Mouse (Mus musculus) CD8-positive naive resting alpha-beta T cell, adult 57 days (primary cell): ENCODE measurements around the gene Vmn1r179. TPM values are rescaled to one million over a fixed set of nuclear protein-coding genes. Genes with fewer than 3 reads are reported as not detected.

ENCODE experiments used
- total RNA-seq: library from RNA; stranded (reverse); gene quantifications from one replicate; pipeline ENCODE4 v1.2.4, GENCODE M21; 2023

Gene Vmn1r179
- total RNA-seq: not detected

GRCm38 (mm10) chr7:23926678-23927077, at the start of gene Vmn1r179:
Gene Vmn1r179 (plus strand): TSS chr7:23926978.

GRCm38 (mm10) chr7:23891709-23892108, 35.1 kb upstream of the Vmn1r179 start, which contains the start of gene Vmn1r178:
Gene Vmn1r178 (plus strand): TSS chr7:23892009.

GRCm38 (mm10) chr7:23950332-23950731, 23.6 kb downstream of the Vmn1r179 start, which contains the start of gene Vmn1r180:
Gene Vmn1r180 (plus strand): TSS chr7:23950632.

GRCm38 (mm10) chr7:23974315-23974714, 47.5 kb downstream of the Vmn1r179 start, which contains the start of gene Vmn1r181:
Gene Vmn1r181 (plus strand): TSS chr7:23974615.

Other genes with a start within 250 kb of the Vmn1r179 start
- gene Vmn1r173, start 226.3 kb upstream of the Vmn1r179 start, total RNA-seq: not detected
- not detected for gene Vmn1r174, start 174.7 kb upstream of the Vmn1r179 start, total RNA-seq
- not detected for gene Vmn1r175, start 116.3 kb upstream of the Vmn1r179 start, total RNA-seq
- gene Vmn1r176, start 89.6 kb upstream of the Vmn1r179 start, total RNA-seq: not detected
- not detected for gene Vmn1r177, start 60.5 kb upstream of the Vmn1r179 start, total RNA-seq
- gene Vmn1r178, start 35.0 kb upstream of the Vmn1r179 start, total RNA-seq: not detected
- not detected for gene Vmn1r180, start 23.7 kb downstream of the Vmn1r179 start, total RNA-seq
- gene Vmn1r181, start 47.6 kb downstream of the Vmn1r179 start, total RNA-seq: not detected
- gene V1rd19, start 74.7 kb downstream of the Vmn1r179 start, total RNA-seq: not detected
- not detected for gene Vmn1r183, start 126.3 kb downstream of the Vmn1r179 start, total RNA-seq
- 33.2 TPM for gene Zfp180, start 154.9 kb downstream of the Vmn1r179 start, total RNA-seq
- 4.4 TPM for gene Zfp112, start 185.3 kb downstream of the Vmn1r179 start, total RNA-seq
- 5.7 TPM for gene Zfp235, start 207.2 kb downstream of the Vmn1r179 start, total RNA-seq
- gene Zfp114, start 248.1 kb downstream of the Vmn1r179 start, total RNA-seq: 0.55 TPM